Mouse (Mus musculus) cerebellum, adult 11 months (tissue): Measurements from ENCODE around the gene Gm10058.
"Not testable (repeated sequence)": the region's sequence is repeated elsewhere in the genome, so short reads cannot be mapped to it uniquely, and the experiment has no call there.

Experiments
- DNase-seq: peaks from one replicate; pipeline ENCODE4 v3.0.0; 2022

Gene Gm10058

DNA sequence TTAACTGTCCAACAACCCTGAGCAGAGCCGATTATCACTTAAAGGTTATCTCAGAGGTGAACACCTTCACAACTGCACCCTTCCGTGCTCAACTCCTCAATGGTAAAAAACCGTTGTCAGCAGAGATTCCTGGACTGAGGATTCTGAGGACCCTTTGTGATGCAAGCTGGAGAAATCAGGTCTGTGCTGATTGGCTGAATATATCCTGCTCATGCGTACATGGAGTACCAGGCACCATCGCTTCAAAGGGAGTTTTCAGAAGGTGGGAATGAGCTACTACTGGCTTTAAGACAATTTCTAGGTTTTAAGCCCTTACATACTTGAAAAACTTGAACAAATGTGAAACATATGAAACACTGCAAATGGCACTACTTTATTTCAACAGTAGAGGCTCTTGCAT lies at the start of gene Gm10058:
Gm10058 (minus strand) TSS at position 101 of the 400 bp plus-strand sequence.
- not testable (repeated sequence) for DNase-seq
